Comparison of ENCODE assay signal across 20 mouse cellular contexts in the genomic region with DNA sequence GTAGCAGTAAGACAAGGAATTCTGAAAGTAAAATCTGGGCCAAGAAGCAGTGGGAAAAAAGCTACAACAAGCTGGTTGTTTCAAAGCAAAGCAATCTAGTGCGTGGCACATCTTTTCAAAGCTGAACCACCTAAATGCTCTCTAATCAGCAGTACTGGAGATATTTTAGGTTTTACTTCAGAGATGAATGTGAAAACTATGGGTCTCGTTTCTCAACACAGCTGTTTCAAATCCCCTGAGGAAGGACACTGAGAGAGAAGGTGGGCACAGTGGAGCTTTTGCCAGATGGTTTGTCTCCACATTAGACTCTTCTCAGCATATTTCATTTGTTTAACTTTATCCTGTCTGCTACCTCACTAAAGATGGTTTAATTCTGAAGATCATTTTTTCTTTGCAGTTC.
DNase-seq lines count a peak whose midpoint lies in the region; TF ChIP-seq lines count a peak whose summit lies in the region.
"Had no signal": no experiment of that assay in that cellular context is flagged by ENCODE, and none has a peak within 500 bp of the region (broad histone marks: within the 10 kb centered on the region; RNA-seq: fewer than 3 reads in every experiment).

No protein-coding gene starts in this region.

- in situ Hi-C loops in CH12.LX (cut with MboI; ENCODE audit: low pct_ligation_motif_present, low pct_unique_long_range_greater_than_20kb, low sequenced_read_pairs) = no loop called here

- no peak for TF ChIP-seq EP300 in CH12.LX (IDR thresholded peaks at IDR 0.05; ENCODE audit: low read length)

- H3K4me2 ChIP-seq in CH12.LX (ENCODE audit: insufficient read depth, low read depth, poor library complexity, severe bottlenecking) = no peak overlapping the region
- H3K4me2 ChIP-seq: forebrain, embryonic 13.5 days; heart, embryonic 12.5 days; hindbrain, embryonic 15.5 days had no signal

- H3K4me1 ChIP-seq in CH12.LX (ENCODE audit: control insufficient read depth in 1 of 2, insufficient read depth in 2 of 2) = peaks cover 0 to 3% of the 10 kb centered on the region in 2 experiments; a peak in 1 of 4 replicates
- H3K4me1 ChIP-seq: embryonic facial prominence, embryonic 10.5 days; forebrain, embryonic 13.5 days; heart, embryonic 12.5 days; hindbrain, embryonic 15.5 days had no signal

- no peaks in the 10 kb centered on the region for H3K27me3 ChIP-seq in CH12.LX (replicated peaks)
- H3K27me3 ChIP-seq: forebrain, embryonic 13.5 days; heart, embryonic 12.5 days; hindbrain, embryonic 15.5 days had no signal

- no peaks in the 10 kb centered on the region for H3K36me3 ChIP-seq in CH12.LX (replicated peaks in 1 of 2; ENCODE audit: control insufficient read depth in 1 of 2, insufficient read depth in 1 of 2, low read length in 1 of 2)
- H3K36me3 ChIP-seq: embryonic facial prominence, embryonic 10.5 days; heart, embryonic 12.5 days; hindbrain, embryonic 15.5 days had no signal

- H3K9me3 ChIP-seq in CH12.LX (replicated peaks; ENCODE audit: low read length) = no peaks in the 10 kb centered on the region
- H3K9me3 ChIP-seq: embryonic facial prominence, embryonic 10.5 days; forebrain, embryonic 13.5 days; heart, embryonic 12.5 days; hindbrain, embryonic 15.5 days had no signal

- no peak for TF ChIP-seq POLR2A in CH12.LX (IDR thresholded peaks at IDR 0.05; ENCODE audit: low read depth, low read length)

- dilution Hi-C loops in CH12.LX (cut with MboI; ENCODE audit: extremely low pct_ligation_motif_present, extremely low pct_unique_long_range_greater_than_20kb, low sequenced_read_pairs) = no loop called here

- intact Hi-C loops in left cerebral cortex, postnatal 14 days (cut with DNase I) = no loop called here
- intact Hi-C loops in heart, postnatal 10 days (cut with DNase I) = no loop called here

- no peaks in the 10 kb centered on the region for H3K79me2 ChIP-seq in CH12.LX (replicated peaks; ENCODE audit: control insufficient read depth, extremely low read depth, insufficient read depth, poor library complexity, severe bottlenecking)

- no peak for TF ChIP-seq CTCF in CH12.LX (conservative IDR thresholded peaks at IDR 0.05 in 1 of 2, IDR thresholded peaks at IDR 0.05 in 1 of 2; ENCODE audit: low read depth in 2 of 2, low read length in 2 of 2)

- DNase-seq in frontal cortex, adult 2 months (ENCODE audit: extremely low spot score in 1 of 2, low spot score in 1 of 2) = peak; percentile 3 to 22
- DNase-seq in frontal cortex, postnatal 14 days (ENCODE audit: low spot score in 2 of 2) = no peak
- peak; percentile 18 for DNase-seq in right cerebral cortex, adult 18-20 months
- no peak for DNase-seq in right cerebral cortex, postnatal 10 days (ENCODE audit: low spot score in 2 of 2)
- DNase-seq in CH12.LX (ENCODE audit: extremely low read depth) = peak; percentile 0
- DNase-seq in left cerebral cortex, postnatal 14 days (ENCODE audit: low spot score in 2 of 2) = peak; percentile 2
- no peak for DNase-seq in heart, postnatal 10 days
- no peak for DNase-seq in embryo, embryonic 11 days
- DNase-seq: adrenal gland, postnatal 14 days; cerebellum, adult 18-20 months; cerebellum, adult 9-11 months; cerebellum, postnatal 36 days; forebrain, postnatal 0 days; gastrocnemius, postnatal 14 days; heart, adult 2 months; heart, postnatal 36 days had no signal

- no peak for TF ChIP-seq RAD21 in CH12.LX (IDR thresholded peaks at IDR 0.05; ENCODE audit: low read depth, low read length)

- H3K27ac ChIP-seq in CH12.LX (ENCODE audit: insufficient read depth, low read depth) = no peak overlapping the region
- H3K27ac ChIP-seq: embryonic facial prominence, embryonic 10.5 days; forebrain, embryonic 13.5 days; heart, adult 2 months; hindbrain, embryonic 15.5 days had no signal

- H3K9ac ChIP-seq in CH12.LX (ENCODE audit: insufficient read depth, low read depth) = no peak overlapping the region
- H3K9ac ChIP-seq: forebrain, embryonic 13.5 days; forebrain, postnatal 0 days; heart, embryonic 12.5 days; hindbrain, embryonic 15.5 days had no signal

- H3K4me3 ChIP-seq in CH12.LX (replicated peaks in 1 of 3; ENCODE audit: low read depth in 2 of 3, low read length in 2 of 3, poor library complexity in 1 of 3) = no peak overlapping the region
- H3K4me3 ChIP-seq: embryonic facial prominence, embryonic 10.5 days; forebrain, embryonic 13.5 days; heart, adult 2 months; heart, embryonic 12.5 days; hindbrain, embryonic 15.5 days had no signal

TF ChIP-seq in CH12.LX, 34 proteins besides CTCF, POLR2A, EP300 and RAD21:
- TF ChIP-seq POLR2AphosphoS2 (IDR thresholded peaks at IDR 0.05; ENCODE audit: low read depth, low read length) (no peak), GABPA (IDR thresholded peaks at IDR 0.05; ENCODE audit: insufficient replicate concordance, low read depth, low read length) (no peak), MYC (IDR thresholded peaks at IDR 0.05; ENCODE audit: low read depth, low read length) (no peak), JUND (conservative IDR thresholded peaks at IDR 0.05; ENCODE audit: low read depth, low read length) (no peak), ZC3H11A (IDR thresholded peaks at IDR 0.05; ENCODE audit: low read depth, low read length) (no peak), TBP (conservative IDR thresholded peaks at IDR 0.05; ENCODE audit: low read depth, low read length) (no peak), MEF2A (IDR thresholded peaks at IDR 0.05; ENCODE audit: borderline replicate concordance, low read depth, low read length) (no peak), JUN (IDR thresholded peaks at IDR 0.05; ENCODE audit: insufficient read depth, low read depth, low read length) (no peak), ZNF384 (IDR thresholded peaks at IDR 0.05; ENCODE audit: low read depth, low read length) (no peak), UBTF (IDR thresholded peaks at IDR 0.05; ENCODE audit: low read depth, low read length) (no peak), RCOR1 (conservative IDR thresholded peaks at IDR 0.05; ENCODE audit: low read depth, low read length) (no peak), NRF1 (IDR thresholded peaks at IDR 0.05; ENCODE audit: low read depth, low read length) (no peak), MAFK (IDR thresholded peaks at IDR 0.05; ENCODE audit: insufficient replicate concordance, low read length) (no peak), NELFE (IDR thresholded peaks at IDR 0.05; ENCODE audit: low read depth, low read length) (no peak)
TF ChIP-seq in CH12.LX: peak in this region for 0.

Comparison
In these comparisons a context has a peak if more than half of its experiments do, and no peak if none do; other contexts are left out.
1. DNase-seq: peak in frontal cortex, adult 2 months (2 of 2), right cerebral cortex, adult 18-20 months (single experiment), CH12.LX (single experiment) and left cerebral cortex, postnatal 14 days (2 of 2); none in frontal cortex, postnatal 14 days (0 of 2), right cerebral cortex, postnatal 10 days (0 of 2), heart, postnatal 10 days (0 of 2) and embryo, embryonic 11 days (single experiment).